Mouse (Mus musculus): Measurements from ENCODE around the gene Ptprm.

Ptprm gene

DNA sequence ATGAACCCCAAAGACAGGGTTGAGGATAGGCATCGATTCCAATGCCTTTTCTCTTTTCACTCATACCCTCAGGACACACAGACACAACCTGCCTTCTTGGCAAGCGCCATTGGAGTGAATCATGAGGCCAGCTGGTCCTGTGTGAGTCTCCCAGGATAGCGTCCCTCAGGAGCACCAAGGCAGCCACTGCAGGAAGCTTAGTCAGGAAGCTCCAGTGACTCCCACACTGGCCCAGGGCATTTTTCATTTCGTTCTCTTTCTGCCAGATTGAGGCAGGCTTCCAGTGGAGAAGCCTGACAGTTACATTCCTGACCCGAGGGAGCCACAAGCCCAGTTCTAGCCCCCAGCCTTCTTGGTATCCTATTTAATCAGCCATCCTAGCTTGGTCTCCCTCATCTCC is 393.3 kb downstream of the Ptprm start:
- no peak for DNase-seq

DNA sequence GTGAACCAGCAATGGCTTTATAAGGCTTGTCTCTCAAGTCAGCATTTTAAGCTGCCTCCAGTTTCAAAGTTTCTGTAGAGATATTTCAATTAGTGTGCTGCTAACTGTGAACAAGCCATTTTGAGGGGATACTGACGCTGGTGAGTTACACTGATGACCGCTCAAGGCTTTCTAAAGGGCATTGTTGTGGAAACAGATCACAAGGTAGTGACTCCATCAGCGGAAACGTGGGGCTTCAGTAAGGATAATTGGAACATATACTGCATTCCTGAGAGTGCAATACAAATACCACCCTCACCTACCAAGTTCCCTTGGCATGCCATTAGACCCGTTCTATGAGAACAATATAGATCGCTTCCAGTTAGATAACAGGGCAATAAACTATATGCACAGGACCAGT is 393.7 kb downstream of the Ptprm start:
- no peak for DNase-seq

DNA sequence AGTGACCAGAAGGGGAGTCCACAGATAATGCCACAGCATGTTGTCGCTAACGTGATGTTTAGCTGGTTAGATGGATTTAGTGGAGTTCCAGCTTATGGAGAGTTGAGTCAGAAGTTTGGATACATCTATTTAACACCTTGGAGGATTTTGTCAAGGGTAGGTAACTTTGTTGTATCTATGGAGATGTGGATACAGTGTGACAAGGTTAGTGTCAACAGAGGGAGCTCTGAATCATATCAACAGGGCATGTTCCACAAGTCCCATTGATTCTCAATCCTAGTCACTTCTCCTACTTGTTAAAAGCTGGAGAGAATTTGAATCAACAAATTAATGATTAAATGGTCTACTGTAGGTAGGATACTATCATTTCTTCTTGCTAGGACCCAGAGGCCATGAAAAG is 394.4 kb downstream of the Ptprm start:
- DNase-seq: no peak

DNA sequence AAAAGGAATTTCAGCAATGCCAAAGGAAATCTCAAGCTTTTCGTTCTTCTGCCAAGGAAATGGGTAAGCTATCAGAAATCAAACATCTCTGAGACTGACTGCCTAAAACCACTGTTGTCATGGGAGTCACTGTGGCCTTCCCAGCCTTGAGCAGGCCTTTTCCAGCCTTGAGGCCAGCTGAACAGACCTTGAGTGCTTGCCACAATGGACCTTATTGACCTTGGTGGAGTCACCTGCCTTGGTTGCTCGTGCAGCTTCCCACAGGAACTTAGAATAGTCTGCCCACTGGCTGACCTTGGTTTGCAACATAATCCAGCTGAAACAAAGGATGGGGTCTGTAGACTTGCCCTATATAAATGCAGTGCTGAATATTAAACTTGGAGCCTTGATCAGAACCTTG is 395.5 kb downstream of the Ptprm start:
- no peak for DNase-seq

DNA sequence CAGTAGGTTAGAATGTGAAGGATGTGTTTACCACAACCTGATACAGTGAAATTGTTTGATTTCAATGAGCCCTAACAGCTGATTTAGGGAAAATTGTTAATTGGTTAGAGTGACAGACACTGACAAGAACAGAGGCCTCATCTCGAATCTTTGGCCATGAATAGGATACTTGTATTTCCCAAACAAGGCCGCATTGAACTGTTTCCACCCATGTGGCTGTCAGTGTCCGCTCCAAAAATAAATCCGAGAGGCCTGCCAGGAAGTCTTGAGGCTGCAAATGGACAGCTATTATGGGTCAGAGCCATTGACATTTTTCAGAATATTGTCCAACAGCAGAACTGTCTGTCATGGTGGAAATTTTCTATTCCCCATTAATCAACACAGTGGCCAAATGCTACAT is 409.8 kb downstream of the Ptprm start:
- no peak for DNase-seq

DNA sequence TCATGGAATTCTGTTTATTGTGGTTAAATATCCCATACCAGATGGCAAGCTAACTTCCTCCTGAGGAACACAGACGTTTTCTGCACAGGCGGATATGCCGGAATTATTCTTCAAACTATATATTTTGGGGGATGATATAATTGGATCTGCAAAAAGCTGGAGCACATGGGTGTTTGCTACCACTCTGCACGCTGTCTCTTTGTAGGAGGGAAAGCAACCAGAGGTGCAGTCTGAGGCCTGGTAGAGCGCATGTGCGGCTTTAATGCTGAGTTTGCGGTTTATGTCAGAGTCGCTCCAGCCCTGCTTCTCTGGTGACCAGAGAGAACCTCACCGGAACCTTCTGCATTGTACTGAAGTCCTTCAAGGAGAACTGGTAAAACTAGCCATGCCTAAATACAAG is 410.7 kb downstream of the Ptprm start:
- no peak for DNase-seq

DNA sequence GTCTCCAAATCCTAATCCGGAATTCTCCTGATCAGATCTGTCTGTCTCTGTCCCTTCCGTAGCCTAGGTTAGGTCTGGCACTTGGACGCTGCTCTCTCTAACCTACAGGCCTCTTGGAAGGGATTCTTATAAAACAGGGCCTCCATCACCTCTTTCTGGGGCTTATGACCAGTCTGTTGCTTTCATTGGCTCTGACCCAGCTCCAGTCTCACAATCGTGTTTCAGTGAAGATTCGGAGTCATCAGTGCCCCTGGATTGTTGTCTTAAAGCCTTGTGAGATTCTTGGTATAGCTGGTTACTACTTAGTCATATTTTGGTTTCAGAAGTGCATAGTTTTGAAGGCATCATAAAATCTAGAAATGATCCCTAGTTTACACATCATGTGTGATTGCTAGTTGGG is 428.6 kb downstream of the Ptprm start:
- no peak for DNase-seq

DNA sequence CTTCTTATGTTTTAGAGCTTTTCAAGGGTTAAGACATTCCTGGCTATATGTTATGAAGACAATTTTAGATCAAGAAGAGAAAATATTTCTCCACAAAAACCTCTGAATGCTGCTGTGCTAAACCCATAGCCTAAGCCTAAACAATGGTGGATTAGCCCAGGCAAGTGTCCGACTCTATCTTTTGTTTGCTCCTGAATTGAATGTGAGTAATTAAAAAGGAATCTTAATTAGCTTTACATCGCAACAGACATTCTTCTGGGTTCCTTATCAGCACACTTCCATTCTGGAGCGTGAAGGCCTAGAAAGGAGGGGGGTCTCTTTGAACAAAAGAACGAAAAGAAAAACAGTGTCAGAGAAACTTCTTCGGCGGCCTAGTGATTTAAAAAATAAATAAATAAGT is 439.6 kb downstream of the Ptprm start:
- no peak for DNase-seq

DNA sequence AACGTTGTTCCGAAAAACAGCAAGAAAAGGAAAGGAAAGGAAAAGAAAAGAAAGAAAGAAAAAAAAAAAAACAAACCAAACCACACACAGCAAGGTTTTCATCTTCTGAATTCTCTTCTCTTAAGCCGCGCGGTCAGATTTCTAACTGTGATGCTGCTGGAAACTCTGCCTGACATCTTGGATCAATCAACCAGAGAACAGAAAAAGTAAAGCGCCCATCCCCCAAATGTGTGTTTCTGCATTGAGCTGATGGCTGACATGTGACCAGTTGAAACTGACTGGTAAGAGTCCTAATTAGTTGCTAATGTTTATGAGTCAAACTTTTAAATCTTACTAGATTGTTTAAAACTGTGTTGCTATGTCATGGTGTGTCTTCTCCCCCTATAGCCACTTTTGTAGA is 441.7 kb downstream of the Ptprm start:
- DNase-seq: no peak

DNA sequence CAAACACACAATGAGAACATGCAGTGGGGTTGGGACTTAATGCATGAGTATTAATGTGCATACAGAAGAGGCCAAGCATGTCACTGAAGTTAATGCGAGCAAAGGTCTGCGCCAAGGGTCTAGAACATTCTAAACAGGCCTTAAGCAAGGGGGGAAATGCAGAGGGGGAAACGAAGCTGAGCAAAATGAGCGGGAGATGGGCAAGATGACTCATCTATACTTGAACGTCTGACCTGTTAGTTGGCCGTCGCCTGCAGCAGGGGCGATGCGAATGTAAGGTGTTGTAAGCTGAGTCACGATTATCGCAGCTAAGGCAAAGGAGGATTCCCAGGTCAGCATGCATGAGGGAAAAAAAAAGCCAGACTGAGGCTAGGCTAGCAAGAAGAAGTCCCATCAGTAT is 442.1 kb downstream of the Ptprm start:
- no peak for DNase-seq

DNA sequence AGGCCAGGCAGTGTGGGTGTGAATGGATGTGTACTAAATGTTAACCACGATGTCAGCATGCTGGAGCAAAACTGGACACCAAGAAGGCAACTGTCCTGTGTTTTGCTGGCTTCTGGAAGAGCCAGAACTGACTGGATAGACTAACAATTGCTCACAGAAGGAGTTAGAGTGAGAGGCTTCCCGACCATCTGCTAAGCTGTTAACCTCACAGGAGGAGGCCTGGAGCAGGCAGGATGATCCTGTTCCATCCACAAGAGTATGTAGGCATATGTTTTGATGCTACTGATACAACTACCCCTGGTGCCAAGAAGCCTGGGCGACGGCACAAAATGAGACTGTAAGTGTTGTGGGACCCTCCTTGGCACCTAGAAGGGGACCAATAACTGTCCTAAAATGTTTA is 444.4 kb downstream of the Ptprm start:
- DNase-seq: no peak

DNA sequence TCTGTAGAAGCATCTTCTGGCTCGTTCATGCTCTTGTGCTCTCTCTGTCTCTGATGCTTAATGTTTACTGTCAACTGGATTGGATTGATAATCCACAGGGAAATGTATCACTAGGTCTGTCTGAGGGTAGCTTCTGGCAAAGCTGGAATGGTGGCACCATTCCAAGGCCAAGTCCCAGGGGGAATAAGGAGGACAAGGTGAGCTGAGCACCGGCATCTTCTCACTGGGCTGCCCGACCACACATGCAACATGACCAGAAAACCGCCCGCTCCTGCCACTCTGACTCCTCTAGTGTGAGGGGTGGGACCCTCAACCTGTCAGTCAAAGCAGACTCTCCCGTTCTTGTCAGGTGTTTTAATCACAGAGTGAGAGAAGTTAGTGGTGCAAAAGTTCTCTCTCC is 445.3 kb downstream of the Ptprm start:
- no peak for DNase-seq

DNA sequence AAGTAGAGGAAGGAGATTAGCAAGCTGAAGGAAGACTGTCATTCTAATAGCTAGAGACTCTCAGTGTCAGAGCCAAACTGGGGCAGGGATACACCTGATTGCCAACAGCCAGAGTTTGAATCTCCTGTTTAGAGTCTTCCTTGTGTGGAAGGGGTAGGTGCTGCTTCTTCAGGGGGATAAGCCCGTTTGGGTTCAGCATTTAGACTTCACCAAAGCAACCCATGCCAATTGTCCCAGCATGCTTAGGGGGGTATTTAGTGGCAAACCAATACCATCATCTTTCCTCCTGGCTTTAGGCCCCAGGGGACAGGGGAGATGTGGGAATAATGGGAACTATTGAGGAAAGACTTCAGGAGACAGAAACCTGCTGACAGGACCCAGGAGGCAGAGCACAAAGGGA is 460.1 kb downstream of the Ptprm start:
- no peak for DNase-seq

DNA sequence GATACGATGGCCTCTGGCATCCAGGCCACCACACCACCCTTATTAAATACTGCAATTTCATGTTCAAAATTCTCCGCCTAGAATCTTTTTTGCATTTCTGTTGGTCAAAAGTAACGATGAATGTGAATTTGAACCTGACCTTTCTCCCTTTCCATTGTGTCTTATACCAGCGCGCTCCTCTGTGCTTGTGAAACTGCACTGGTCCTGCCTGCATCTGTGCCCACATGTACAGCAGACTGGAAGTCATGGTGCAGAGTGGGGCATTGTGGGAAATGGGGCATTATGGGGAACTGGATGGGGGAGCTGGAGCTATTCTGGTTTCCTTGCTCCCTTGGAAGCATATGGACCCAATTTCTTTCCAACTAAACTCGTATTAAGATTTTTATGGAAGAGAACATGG is 462.3 kb downstream of the Ptprm start:
- no peak for DNase-seq

DNA sequence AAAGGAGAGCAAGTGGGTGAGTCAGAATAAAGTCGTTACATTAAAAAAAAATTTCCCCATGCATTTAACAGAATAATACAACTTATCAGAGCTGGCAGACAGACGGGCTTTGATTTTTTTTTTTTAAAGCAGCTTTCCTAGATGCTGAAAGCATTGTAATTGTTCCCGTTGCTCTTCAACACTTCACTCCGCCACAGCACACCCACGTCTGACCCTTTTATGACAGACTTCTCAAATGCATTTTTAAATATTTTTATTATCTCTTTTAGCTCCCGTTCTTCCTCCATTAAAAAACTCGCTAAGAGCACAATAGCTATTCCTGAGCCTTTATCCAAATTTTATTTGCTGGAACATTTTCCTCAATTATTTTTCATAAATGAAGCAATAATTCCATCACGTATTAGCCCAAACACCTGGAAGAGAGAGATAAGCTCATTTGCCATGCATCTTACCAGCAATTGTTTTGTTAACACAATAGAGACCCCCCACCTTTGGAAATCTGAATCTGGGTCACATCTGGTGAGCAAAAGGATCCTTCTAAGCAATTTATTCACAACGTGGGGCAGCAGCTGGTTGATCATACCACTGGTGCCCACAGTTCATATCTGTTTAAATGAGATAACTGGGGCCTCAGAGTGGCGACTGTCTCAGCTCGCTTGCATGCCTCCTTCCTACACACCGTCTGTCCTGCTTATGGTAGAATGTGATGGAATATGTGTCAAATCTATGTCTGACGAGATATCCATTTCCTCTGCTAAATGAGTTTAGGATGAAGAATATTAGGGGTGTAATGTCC is 463.0 kb downstream of the Ptprm start:
- DNase-seq: no peak

DNA sequence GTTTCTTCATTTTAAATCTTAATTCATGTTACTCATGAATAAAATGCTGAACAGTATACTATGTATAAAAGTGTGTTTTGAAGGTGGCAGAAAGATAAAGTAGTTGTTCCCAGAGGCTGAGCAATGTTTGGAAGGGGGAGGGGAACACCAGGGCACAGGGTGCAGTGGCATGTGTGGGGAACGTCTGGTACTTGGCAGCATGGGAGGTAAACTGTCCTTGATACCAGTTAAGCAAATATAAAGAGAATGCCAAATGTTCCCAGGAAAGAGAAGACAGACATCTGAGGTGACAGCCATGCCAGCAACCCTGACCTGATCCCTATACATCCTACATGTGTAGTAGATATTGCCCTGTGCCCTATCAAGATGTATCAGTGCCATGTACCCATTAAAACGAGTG is 472.0 kb downstream of the Ptprm start:
- DNase-seq: no peak

DNA sequence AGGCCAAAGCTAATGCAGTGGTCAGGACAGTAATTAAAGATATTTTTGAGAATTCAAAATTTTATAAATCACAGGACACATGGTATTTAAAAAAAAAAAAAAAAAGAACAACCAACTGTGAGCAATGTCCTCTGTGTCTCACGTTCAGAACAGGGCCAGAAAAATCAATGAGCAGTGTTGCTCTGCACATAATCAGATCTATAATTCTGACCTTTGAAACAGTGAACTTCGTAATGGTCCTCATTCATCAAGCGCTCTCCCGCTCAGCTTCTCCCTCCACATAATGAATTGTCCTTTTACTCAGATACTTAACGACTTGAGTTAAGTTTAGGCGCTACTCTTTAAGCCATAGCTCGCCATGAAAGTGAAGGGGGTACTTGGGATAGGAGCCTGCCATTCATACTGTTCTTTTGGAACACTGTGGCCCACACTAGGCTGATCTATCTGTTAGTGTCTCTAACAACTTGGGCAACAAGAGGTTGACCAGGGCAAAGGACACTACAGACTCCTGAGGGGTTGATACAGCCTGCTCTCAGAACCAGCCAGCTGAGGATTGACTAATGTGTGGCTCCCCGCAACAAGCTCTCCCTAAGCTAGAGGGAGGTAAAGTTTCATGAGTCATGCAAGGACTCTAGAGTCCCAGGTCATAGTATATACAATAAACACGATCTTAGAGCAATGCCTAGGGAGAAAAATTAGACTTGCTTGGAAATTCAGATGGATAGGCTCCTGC is 473.1 kb downstream of the Ptprm start:
- no peak for DNase-seq

DNA sequence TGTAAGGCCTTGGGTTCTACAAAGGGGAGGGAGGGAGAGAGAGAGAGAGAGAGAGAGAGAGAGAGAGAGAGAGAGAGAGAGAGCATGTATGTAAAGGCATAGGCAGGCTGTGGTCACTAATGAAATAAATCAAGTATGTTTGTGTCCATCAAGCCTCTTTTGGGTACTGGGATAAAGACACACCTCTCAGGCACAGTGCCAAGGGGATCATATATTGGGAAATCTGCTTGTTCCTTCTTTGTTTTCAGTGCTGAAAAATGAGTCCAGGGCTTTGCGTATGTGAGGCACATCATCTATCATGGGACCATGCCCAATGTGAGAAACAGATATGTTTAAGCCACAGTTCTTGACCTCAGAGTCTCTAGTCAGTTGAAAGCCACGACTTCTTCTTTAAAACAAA is 475.1 kb downstream of the Ptprm start:
- DNase-seq: no peak

DNA sequence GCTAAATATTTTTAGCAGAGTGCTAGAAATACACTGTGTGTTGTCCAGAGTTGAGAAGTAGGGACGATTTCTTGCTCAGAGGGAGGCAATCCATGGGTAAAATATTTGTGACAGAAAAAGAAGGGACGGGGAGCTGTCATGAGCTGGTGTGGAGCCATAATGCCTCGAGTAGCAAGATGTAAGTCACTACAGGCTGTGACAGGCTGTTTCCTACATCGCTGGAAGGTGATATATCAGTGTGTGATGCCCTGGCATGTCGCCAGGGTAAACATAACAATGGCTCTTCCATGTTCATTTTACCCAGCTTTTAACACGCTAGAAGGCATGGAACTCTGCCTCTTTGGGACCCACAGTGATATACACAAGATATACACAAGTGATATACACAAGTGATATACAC is 476.7 kb downstream of the Ptprm start:
- DNase-seq: no peak

DNA sequence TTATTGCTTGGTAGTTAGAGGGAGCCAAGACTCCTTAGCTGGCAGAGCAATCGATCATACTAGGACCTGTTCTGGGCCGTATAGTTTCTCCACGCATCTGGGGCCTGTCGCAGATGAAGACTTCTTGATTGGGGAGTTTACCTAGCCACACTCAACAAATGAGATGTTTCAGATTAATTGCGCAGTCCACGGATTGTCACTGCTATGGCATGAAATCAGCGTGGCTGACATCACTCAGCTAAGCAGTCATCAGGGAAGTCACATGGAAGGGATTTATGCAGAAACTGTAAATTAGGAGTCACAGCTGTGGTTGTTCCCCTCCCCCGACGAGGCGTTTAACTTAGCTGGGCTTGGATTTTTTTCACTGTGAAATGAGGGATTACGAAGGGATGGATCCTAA is 479.4 kb downstream of the Ptprm start:
- no peak for DNase-seq

DNA sequence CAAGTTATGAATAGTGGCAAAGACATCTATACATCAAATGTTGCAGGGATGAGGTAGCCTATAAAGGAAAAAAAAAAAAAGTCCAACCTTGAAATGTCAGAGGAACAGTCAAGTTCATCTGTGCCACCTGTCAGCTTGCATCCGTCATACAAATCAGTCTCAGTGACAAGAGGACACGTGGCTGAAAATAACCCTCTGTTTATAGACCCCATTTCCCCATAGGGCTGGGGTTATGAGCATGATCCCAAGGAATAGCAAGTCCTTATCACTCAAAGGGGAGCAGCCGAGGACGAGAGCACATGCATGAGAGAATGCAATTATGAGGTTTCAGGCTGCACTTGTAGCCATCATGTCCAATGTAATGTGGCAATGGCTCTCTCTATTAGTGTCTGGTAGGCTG is 482.9 kb downstream of the Ptprm start:
- DNase-seq: no peak

DNA sequence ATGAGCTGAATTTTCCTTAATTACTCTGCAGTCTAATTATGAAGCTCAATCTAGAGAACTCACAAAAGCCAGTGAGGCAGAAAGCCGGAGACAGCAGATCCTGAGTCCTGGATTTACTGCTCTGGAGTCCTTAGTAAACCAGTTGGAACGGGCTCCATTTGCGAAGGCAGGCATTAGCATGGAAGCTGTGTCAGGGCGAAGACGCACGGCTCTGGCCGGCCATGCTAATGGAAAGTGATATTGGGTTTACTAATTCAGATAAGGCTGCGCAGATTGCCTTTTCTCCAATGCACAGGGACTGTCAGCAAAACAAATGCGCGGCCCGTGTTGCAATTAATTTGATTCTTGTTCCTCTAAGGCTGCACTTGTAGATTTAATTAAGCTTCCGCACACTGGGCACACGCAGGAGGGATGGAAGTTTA is 484.7 kb downstream of the Ptprm start:
- DNase-seq: no peak

DNA sequence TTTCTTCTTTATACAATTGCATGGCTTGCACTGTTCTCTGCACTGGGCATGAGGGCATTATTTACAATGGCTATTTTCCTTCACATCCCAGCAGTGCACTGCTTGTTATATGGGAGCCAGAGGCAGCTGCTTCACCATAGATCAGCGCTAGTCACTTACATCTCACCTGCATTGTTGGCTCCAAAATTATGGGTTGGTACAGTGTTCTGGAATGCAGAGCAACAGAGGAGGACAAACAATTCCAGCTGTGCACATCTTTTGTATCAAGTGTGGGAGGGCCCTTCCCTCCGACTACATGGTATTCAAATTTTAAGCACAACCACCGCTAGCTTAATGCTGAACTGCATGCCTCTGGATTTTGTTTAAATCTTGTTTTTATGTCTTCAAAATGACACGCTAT is 489.8 kb downstream of the Ptprm start:
- no peak for DNase-seq

DNA sequence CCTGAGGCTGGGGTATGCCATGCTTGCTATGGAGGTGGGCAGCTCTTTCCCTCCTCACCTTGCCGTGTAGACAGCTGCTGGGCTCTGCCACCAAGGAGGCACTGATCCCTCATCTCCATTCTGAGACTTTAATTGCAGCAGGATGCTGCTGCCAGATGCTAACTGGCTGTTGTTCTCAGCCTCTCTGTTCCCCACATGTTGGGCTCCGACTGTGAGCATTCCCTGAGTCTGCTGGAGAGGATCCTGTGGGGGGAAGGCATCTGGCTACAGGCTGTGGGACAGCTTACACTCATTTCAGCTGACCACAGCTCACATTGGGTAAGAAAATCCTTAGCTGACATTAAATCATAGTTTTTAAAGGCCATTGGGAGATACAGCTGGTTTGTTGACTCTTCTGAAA is 492.7 kb downstream of the Ptprm start:
- no peak for DNase-seq

DNA sequence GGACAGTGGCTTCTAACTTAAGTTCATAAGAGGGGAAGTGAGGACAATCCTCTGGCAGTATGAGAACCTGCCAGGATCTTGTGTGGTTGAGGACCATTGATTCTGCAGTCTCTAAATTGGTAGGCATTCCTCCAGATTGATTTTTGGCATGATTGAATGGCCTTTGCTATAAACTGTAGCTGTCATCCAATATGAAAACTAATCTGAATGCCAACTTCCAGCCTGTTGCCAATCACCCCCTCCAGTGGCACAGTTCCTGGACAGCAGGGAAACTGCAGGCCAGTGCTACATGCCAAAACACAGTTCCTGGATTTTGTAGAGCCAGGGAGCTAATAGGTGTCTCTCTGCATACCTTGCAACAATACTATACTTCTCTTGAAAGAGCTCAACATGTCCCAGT is 495.5 kb downstream of the Ptprm start:
- no peak for DNase-seq
